Mouse (Mus musculus) small intestine, adult 2 months (tissue): ENCODE measurements around the gene Sh3bgr. TPM values are rescaled to one million over a fixed set of nuclear protein-coding genes. Genes with fewer than 3 reads are reported as not detected.

Experiments
- H3K27ac ChIP-seq: fragments of 200-500 bp; 2 replicates; pipeline ENCODE4 v1.5.1; 2012; ENCODE audit warnings: low read depth, low read length, control low read depth, inconsistent platforms; ENCODE audit not compliant: insufficient read depth
- H3K27me3 ChIP-seq: fragments of 200-500 bp; 2 replicates; pipeline ENCODE4 v1.6.1; 2012; ENCODE audit warnings: mild to moderate bottlenecking, moderate library complexity, low read length, inconsistent platforms; ENCODE audit not compliant: control insufficient read depth, insufficient read depth
- H3K36me3 ChIP-seq: fragments of 200-500 bp; 2 replicates; pipeline ENCODE4 v1.6.1; 2012; ENCODE audit warnings: mild to moderate bottlenecking, low read length, control low read depth, inconsistent platforms; ENCODE audit not compliant: control insufficient read depth, insufficient read depth
- H3K4me1 ChIP-seq: fragments of 200-500 bp; 2 replicates; pipeline ENCODE4 v1.6.1; 2012; ENCODE audit warnings: low read length, inconsistent platforms, mixed read lengths; ENCODE audit not compliant: control insufficient read depth, insufficient read depth, insufficient read length
- H3K4me3 ChIP-seq: fragments of 200-500 bp; 2 replicates; pipeline ENCODE4 v1.5.1; 2012; ENCODE audit warnings: low read depth, mild to moderate bottlenecking, control low read depth, inconsistent platforms, low read length, moderate library complexity
- CTCF ChIP-seq: fragments of 200-500 bp; IDR thresholded peaks from 2 replicates; pipeline ENCODE4 v1.5.1; 2012; ENCODE audit warnings: low read depth, mild to moderate bottlenecking, control low read depth, inconsistent platforms, low read length, moderate library complexity, mixed read lengths; ENCODE audit not compliant: insufficient replicate concordance, insufficient read length; ENCODE audit errors: extremely low read depth
- POLR2A ChIP-seq: fragments of 200-500 bp; IDR thresholded peaks from 2 replicates; pipeline ENCODE4 v1.6.1; 2012; ENCODE audit warnings: low read depth, mild to moderate bottlenecking, control low read depth, inconsistent platforms, low read length, moderate library complexity
- WGBS: fragments of 180-500 bp; shearing (Covaris S2); methylation state at CpG from one replicate; pipeline ENCODE4 v1.1.7; 2018; 5-methylcytosine and 5-hydroxymethylcytosine counted together
- polyA plus RNA-seq: library from polyadenylated mRNA; depleted of rRNA; stranded (reverse); fragments of >200 nt; gene quantifications from 2 replicates; pipeline ENCODE4 v1.2.3, GENCODE M21; 2012; rRNA removed

Sh3bgr gene
- polyA plus RNA-seq, 1 experiment: 4.5 TPM

- H3K4me3 ChIP-seq: no peak overlapping the region
- 90% methylated on average over 1 of the region's 1 CpGs for WGBS
- H3K4me1 ChIP-seq: no peaks in the 10 kb centered on the region
- H3K27me3 ChIP-seq: no peaks in the 10 kb centered on the region
- no peak overlapping the region for H3K27ac ChIP-seq
- TF ChIP-seq POLR2A (no peak), CTCF (no peak)
- H3K36me3 ChIP-seq: no peaks in the 10 kb centered on the region
These were observed 51.9 kb downstream of the Sh3bgr start for GRCm38 (mm10) chr16:96252146-96252545.

- peaks cover 7% of the 10 kb centered on the region; the same call in 1 of the 2 replicates for H3K4me1 ChIP-seq
- 88% methylated on average over 8 of the region's 8 CpGs for WGBS
- no peak overlapping the region for H3K4me3 ChIP-seq
- no peak for TF ChIP-seq POLR2A
- TF ChIP-seq CTCF: no peak
- no peak overlapping the region for H3K27ac ChIP-seq
- H3K27me3 ChIP-seq: no peaks in the 10 kb centered on the region
- no peaks in the 10 kb centered on the region for H3K36me3 ChIP-seq
These were observed 58.2 kb downstream of the Sh3bgr start for GRCm38 (mm10) chr16:96258429-96258828.

- H3K27me3 ChIP-seq: no peaks in the 10 kb centered on the region
- no peak overlapping the region for H3K4me3 ChIP-seq
- WGBS: 87% methylated on average over 2 of the region's 2 CpGs
- H3K27ac ChIP-seq: no peak overlapping the region
- H3K4me1 ChIP-seq: no peaks in the 10 kb centered on the region; the same call in 1 of the 2 replicates
- TF ChIP-seq CTCF: no peak
- H3K36me3 ChIP-seq: no peaks in the 10 kb centered on the region
These were observed 71.5 kb downstream of the Sh3bgr start for GRCm38 (mm10) chr16:96271736-96272135.

GRCm38 (mm10) chr16:96272929-96273619 lies 72.8 kb downstream of the Sh3bgr start:
- Histone ChIP-seq H3K4me1 (no peaks in the 10 kb centered on the region; the same call in 1 of the 2 replicates), H3K27me3 (no peaks in the 10 kb centered on the region), H3K36me3 (no peaks in the 10 kb centered on the region), H3K27ac (peak overlapping the region; percentile 74; the same call in 1 of the 2 replicates), H3K4me3 (peak overlapping the region; percentile 23; the same call in 1 of the 2 replicates)
- TF ChIP-seq CTCF (no peak), POLR2A (no peak)
- WGBS: 56% methylated on average over 14 of the region's 14 CpGs

- peaks cover 15% of the 10 kb centered on the region for H3K27me3 ChIP-seq
- 46% methylated on average over 3 of the region's 3 CpGs for WGBS
- no peak overlapping the region for H3K4me3 ChIP-seq
- H3K4me1 ChIP-seq: peaks cover 4% of the 10 kb centered on the region; the same call in 1 of the 2 replicates
- no peak for TF ChIP-seq POLR2A
- TF ChIP-seq CTCF: no peak
- H3K36me3 ChIP-seq: no peaks in the 10 kb centered on the region
- no peak overlapping the region for H3K27ac ChIP-seq
These were observed 76.3 kb downstream of the Sh3bgr start for GRCm38 (mm10) chr16:96276596-96276995.

Other genes with a start within 250 kb of the Sh3bgr start
- 3.8 and 4.4 TPM in 2 replicates for gene Psmg1, start 209.5 kb upstream of the Sh3bgr start, polyA plus RNA-seq
- gene Brwd1, start 117.9 kb upstream of the Sh3bgr start, polyA plus RNA-seq: 10.7 and 14.0 TPM in 2 replicates
- 1.7 and 4.4 TPM in 2 replicates for gene Hmgn1, start 72.7 kb upstream of the Sh3bgr start, polyA plus RNA-seq
- 11.9 and 15.5 TPM in 2 replicates for gene Wrb, start 55.0 kb upstream of the Sh3bgr start, polyA plus RNA-seq
- 0.06 and 0.11 TPM in 2 replicates for gene Lca5l, start 8.2 kb upstream of the Sh3bgr start, polyA plus RNA-seq
- 0.34 and 3.4 TPM in 2 replicates for gene B3galt5, start 35.4 kb downstream of the Sh3bgr start, polyA plus RNA-seq
- gene Itgb2l, start 243.2 kb downstream of the Sh3bgr start, polyA plus RNA-seq: 0.08 and 0.23 TPM in 2 replicates